Mouse (Mus musculus): ENCODE results near the gene Stard13. TPM values are rescaled to one million over a fixed set of nuclear protein-coding genes. Genes with fewer than 3 reads are reported as not detected.

The Stard13 gene
- polyA plus RNA-seq, 1 experiment from 2014 or later = 1.1 TPM

DNA sequence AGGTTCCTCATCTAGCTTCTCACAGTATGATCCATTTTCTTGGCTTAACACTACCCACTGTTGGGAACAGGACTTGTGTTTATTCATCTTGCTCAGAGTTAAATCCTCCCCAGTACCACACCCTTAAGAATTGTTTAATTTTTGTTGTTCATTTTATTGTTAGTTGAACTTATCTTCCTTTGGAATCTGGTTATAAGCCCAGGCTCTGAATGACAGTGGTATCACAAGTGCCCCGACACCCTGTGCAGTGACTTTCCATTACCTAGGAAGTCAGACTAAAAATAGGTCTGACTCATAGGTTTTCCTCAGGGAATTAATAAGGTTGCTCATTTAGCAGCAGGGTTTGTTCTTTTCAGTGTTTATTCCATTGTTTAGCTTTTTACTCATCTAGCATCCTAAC is 168.4 kb downstream of the Stard13 start:
- no peak for DNase-seq (ENCODE audit: low spot score)

DNA sequence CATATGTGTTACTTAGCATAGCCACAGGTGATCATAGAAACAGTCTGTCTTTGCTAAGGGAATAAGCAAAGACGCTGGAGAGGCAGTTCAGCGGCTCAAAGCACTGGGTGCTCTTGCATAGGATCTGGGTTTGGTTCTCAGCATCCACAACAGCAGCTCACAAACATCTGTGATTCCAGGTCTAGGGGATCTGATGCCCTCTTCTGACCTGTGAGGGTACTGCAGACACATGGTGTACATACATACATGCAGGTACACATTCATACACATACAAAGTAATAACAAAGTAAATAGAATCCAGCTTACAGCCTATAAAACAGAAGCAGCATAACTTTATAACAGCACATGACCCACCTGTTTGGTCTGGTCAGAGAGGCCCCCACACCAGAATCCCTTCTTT is 171.7 kb downstream of the Stard13 start:
- DNase-seq (ENCODE audit: low spot score) = no peak

DNA sequence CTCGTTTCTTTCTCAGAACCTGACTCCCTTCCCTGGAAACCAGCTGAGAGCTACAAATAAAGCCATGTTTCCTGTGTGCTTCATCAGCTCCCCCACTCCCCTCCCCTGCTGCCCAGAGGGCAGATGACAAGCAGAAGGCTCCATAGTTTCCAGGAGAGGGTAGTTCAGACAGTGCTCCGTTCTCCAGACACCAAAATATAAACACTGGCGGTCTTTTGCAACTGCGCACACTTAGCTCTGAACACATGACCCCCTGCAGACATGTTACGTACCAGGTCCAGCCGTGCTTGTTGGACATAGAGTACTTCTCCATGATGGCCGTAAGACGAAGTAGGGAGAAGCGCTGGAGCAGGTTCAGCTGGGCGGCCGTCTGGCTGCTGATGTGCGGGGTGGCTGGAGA is 173.2 kb downstream of the Stard13 start:
- no peak for DNase-seq (ENCODE audit: low spot score)

DNA sequence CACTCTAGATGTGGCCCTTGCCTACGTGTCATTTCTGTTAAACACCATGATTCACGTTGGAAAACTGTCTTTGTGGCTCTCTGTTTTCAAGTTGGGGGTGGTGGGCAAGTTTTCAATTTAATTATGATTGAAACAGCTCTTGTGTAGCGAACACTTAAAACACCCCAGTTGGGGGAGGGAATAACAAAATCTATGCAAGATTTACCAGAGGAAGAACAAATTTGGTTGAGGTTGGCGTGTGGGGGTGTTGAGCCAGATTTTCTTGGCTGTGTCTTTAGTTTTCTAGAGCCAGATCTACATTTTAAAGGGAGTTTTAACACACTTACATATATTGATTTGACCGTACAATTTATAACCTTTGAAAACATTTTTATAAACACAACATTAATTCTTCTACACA is 173.9 kb downstream of the Stard13 start:
- no peak for DNase-seq (ENCODE audit: low spot score)

DNA sequence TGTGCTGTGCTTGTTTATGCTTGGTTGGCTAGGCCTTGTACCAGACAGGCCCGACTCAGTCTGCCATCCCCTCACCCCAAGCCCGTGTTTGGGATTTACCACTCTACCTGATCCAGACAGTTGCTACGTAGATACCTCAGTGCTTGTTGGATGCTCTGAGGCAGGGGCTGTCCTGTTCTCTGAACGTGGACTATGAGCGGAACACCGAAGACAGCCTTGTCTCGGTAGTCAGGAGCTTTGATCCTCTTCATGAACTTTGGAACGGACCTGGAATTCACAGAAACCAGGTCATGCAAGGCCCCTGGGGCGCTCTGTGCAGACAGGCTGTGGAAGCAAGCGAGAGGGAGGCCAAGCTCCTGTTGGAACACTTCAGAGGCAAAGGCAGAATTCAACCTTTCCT is 174.3 kb downstream of the Stard13 start:
- DNase-seq (ENCODE audit: low spot score) = no peak

DNA sequence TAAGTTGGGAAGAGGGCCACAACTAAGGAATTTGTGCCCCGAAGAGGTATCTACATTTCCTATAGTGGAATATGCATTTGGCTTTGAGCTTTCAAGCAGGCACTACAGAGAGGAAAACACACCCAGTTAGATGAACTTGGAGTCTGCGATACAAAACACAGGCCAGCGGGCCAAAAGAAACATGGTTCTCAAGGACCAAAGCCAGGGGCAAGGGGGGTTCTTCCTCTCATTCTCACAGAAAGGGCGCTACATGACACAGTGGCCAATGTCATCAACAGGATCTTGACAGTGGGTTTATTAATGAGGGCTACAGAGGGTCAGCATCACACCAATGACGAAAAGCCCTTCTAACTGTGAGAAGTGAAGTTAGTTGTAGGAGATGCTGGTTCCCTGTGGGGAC is 175.9 kb downstream of the Stard13 start:
- DNase-seq (ENCODE audit: low spot score) = no peak

DNA sequence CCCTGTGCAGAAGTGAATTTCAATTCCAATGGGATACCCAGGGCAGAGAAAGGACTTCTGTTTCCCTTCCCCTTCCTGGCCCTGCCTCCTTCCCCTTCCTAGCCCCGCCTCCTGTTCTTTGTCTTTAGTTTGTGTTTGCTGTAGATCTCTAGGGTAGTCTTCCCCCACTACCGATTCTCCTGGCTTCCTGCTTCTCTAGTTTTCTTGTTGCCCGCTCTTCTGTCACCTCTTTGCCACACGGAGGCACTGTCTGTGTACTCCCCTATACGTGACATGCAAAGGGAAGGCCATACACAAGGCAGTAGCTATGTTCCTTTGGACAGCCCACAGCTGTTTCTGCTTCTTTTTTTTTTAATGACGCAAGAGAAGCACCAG is 176.7 kb downstream of the Stard13 start:
- DNase-seq (ENCODE audit: low spot score) = no peak

DNA sequence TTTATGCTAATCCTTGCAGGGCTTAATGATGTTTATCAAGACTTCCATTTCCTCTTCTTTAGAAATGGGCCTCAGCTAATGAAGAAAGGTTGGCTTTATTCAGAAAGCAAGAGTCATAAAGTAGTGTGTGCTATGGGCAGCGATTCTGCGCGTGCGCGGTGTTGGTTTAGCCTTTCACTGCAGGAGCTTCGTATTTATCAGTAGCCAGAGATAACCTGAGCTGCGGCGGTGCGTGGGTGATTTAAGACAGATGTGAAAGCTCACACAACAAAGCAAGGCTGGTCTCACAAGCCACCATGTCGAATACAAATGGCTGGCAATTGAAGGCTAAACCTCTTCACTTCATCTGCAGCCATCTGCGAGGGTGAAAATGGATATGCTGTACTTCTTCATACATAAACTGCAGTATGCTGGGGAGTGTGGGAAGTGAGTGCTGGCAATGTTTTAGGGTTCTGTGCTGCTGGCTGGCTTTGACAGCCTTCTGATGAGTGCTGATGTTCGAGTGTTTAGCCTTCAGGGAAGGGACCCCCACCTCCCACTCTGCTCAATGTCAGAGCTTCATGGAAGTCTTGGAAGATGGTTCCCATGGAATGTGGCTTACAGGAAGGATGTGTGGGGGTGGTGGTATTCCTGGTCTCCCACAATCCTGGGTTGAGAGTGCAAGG is 177.2 kb downstream of the Stard13 start:
- no peak for DNase-seq (ENCODE audit: low spot score)

DNA sequence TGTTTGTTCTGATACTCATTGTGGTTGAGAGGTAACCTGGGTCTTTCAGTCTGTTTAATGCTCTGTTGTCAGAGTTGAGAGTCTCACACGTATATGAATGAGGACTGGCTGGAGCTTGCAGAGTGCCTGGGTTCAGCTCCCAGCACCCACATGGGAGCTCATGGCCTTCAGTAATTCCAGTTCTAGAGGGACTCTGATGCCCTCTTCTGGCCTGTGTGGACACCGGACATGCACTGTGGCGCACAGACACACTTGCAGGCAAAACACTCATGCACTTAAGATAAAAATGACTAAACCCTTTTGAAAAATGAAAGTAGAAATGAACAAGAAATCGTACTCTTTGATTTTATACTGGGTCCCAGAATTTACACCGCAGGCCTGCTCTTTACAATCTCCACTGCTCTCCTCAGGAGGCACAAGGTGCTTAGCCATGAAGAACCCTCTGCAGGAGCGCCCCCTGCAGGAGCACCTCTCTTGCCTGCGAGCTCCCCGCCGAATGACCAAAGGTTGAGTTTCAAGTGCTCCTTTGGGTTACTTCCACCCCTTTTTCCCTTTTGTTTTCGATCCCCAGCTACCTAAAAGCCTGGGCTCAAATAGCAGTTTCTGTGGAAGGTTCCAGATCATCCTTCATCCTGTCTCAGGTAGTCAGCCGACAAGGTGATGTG is 178.1 kb downstream of the Stard13 start:
- DNase-seq (ENCODE audit: low spot score) = no peak

DNA sequence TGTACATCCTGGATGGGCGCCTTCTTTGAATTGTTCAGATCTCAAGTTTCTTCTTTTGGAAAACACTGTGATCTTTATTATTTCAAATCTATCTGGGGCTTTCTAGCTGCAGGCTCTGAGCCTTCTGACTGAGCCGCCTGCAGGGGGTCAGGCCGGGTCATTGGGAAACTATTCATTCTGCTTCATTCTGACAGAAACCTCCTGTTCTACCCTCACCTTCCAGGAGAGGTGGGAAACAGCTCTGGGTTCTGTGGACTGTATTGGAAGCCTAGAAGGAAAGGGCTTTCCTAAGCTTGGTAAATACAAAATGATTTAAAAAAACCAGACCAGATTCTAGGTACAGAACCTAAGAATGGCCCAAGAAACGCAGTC is 178.9 kb downstream of the Stard13 start:
- DNase-seq (ENCODE audit: low spot score) = no peak

DNA sequence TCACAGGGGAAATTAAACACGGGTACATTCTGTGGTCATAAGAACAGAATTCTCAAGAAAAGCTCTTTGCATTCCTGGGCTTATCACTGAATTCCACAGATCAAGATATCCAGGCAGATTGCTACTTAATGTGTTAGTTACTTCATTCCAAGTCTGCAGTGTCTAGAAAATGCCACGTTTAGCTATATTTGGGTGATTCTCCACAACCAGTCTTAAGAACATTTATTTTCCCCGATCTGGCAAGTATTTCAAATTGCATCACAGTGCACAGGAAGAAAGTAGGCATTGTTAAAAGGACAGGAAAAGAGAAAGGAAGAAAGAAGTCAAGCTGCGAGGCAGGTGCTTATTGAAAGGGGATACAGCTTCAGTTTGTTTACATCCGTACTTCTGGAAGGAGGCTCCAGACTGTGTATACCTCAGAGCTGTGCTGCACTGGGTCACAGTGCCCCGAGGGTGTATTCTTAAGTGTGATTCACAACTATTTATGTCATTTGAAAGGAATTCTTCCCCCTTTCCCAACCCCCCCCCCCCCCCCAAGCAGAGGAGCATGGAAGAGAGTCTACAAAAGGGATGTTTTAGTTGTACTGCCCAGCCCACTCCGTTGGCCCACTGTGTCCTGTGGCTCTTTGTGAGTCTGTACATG is 179.4 kb downstream of the Stard13 start:
- DNase-seq (ENCODE audit: low spot score) = no peak

DNA sequence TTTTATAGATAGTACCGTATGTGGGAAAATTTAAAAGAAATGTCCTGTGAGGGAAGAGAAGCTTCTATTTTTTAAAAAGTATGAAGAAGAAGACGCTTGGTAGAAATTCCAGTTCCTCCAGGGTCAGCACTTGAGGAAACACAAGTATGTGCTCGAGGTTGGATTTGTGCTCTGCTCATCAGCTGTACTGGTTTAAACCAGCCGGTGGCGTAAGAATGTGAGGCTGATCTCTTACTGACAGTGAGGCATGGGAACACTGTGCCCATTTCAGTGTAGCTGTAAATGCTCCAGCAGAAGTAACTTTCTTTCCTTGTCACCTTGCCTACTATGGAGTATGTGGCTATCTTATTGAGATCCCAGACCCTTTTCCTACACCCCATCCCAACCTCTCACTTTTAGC is 180.4 kb downstream of the Stard13 start:
- no peak for DNase-seq (ENCODE audit: low spot score)

DNA sequence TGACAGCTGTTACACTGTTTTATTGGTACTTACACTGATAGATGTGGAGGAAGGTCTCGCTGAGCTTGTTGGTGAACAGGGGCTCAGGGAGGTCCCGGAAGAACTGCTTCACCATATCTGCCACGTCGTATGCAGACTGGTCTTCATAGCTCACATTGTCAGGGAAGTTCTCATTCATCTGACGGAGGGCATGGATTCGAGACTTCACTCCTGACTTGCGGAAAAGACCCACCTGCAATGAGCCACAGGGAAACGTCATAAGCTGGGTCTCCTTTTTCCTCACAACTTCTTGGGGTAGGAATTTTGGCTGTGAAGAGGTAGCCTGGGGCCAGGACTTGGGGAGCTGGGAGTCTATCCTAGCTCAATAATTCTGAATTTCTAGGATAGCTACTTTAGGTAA is 181.3 kb downstream of the Stard13 start:
- DNase-seq (ENCODE audit: low spot score) = no peak

DNA sequence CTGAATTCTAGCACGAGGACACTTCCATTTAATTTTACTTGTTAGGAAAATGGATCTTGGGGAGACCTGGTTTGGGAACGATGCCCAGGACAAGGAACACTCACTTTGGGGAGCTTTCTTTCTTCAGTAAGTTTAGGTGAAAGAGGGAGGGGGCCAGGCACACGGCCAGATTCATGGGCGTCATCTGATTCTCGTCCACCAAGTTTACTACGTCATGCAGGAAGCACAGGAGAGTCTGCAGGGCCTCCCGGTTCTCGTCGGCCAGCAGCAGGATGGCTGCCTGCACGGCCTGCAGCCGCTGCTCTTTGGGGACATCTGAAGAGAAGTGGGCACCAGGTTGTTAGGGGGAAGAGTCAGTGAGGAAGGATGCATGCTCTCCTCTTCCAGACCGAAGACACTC is 186.1 kb downstream of the Stard13 start:
- DNase-seq (ENCODE audit: low spot score) = no peak

DNA sequence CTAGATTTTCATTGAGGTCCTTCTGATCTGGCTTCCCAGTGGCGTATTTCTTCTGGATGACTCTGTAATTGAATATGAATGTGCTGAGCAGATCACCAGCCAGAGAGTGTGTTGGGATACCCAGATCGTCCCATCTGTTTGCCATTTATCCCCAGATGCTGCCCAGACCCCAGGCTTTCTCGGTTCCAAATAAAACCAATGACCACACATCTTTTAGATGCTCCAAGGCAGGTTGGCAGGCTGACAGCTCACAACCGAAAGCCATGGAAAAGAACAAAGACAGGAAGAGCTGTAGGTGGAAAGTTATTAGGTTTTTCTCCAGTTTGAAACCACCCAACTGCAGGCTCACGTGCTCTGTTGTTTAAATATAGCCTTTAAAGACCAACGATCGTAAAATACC is 186.7 kb downstream of the Stard13 start:
- DNase-seq (ENCODE audit: low spot score) = no peak

DNA sequence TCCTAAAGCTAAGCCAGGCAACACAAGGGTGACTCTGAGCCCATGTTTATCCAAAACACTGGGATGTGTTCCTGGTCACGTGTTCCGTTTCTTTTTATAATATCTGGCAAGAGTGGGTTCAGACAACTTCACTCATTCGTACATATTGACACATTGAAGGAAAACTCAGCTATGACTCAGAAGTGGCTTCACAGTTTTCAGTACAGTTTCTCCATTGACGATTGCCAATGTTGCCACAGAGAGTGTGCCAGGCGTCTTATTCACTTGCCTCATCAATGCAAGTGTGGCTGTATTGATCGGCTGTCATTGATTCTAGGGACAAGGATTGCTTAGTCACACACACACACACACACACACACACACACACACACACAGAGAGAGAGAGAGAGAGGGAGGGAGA is 187.5 kb downstream of the Stard13 start:
- DNase-seq (ENCODE audit: low spot score) = no peak

DNA sequence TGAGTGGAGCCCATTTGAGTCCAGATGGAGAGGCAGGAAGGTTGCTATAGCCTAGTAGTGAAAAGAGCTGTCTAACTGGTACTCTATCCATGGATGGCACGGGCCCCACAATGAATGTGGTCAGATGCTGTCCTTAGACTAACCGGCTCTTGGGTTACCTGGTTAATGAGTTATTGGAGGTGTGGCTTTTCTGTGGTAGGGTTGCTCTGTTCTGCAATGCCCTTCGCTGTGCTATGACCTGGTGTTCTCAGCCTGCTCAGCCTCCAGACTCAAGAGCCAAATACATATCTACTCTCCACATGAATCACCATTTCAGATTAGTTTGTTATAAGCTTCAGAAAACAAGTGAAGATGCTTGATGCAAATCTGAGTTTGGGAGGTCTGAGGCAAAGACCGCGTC is 190.7 kb downstream of the Stard13 start:
- no peak for DNase-seq (ENCODE audit: low spot score)

DNA sequence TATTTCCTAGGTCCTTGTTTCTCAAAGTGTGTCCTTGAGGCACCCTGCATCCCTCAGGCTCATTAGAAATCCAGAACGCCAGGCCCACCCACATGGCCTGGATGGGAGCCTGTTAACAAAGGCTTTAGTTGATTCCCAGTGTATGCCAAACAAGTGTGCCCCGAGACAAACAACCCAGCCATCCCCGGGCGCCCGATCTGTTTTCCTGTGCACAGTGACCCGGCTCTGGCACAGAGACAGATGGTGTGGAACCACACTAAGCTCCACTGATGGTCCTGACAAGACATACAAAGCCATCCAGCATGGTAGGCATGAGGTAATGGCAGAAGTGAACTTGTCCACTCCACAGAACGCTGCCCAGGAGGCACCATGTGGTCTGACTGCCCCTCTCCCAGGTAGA is 195.8 kb downstream of the Stard13 start:
- DNase-seq (ENCODE audit: low spot score) = no peak

DNA sequence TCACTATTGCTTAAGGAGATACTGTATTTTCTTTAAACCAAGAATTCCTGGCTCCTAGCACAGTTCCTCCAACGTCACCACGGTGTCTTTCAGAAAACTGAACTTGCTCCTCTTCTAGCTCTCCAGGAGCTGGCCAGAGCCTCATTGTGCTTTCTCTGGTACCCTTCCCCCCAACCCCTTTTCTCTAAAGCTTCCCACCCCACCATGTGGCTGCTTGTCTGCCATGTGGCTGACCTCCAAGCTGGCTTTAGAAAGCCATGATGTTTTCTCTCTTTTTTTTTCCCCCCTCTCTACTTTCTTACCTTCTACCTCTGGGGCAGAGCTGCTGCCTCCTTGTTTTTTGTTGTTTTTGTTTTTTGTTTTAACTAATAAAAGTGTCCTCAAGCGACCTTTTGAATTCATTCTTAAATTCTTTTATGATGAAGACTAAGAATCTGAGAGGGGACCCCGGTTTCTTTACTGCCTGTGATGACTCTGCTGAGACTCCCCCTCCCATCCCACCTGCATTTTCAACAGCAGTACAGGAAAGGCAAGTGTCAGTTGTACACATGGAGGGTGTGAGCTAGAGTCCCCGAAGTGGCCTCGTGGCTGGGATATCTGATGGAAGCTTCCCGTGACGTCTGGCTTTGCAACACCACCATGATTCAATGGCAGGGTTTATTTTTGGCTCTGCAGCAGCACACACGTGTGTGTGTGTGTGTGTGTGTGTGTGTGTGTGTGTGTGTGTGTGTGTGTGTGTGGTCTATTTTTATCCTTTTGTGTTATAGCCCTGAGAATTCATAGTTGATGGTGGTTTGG is 198.7 kb downstream of the Stard13 start:
- no peak for DNase-seq (ENCODE audit: low spot score)

DNA sequence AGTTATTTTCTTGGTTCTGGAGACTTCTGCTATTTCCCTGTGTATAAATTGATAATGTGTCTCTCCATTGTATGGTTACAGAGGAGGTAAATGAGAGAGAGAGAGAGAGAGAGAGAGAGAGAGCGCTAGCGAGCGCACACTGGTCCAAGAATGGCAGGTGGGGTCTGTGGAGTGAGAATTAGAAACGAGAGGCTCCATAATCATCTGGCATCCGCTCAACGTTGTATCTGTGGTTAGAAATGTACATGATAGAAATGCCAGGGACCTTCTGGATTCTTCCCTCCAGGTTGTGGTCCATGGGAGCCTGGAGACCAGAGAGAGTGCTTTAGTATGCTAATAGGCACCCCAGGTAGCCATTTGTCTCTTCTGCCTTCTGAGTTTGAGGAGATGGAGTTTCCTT is 204.7 kb downstream of the Stard13 start:
- DNase-seq (ENCODE audit: low spot score) = no peak

DNA sequence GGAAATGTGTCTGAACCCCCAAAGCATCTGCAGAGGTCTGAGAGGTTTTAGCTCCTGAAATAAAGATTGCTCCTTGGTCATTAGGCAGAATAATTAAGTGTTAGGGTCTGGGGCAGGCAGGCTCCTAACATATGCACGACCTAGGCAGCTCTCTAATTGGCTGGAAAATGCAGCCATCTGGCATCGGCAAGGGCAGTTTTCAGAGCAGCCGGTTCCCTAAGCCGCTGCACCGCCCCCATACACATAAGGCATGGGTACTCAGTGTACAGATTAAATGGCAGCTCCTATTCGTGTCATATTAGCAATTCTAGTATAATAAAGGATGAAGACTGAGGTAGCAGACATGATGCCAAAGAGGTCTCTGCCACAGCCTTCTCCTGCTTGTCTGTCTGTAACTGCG is 206.5 kb downstream of the Stard13 start:
- no peak for DNase-seq (ENCODE audit: low spot score)

DNA sequence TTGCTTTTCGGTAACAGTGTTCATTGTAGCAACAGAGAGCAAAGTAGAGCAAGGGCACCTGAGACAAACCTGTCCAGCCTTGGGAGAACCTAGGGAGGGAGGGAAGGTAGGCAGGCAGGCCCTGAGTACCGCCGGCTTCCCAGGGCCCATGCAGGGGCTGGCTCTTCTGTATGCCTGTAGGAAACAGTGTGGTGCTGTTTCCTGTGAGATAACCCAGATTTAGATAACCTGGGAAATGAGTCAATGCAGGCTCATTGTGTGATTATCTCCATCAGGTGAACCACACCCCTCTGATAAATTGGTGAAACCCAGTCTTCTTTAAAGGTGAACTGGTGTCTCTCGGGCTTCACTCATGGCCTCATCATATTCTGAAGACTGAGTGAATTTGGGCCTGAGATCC is 207.6 kb downstream of the Stard13 start:
- DNase-seq (ENCODE audit: low spot score) = no peak
